Mouse (Mus musculus): ENCODE measurements at regions not wholly inside any gene's neighbourhood (a gene's known extent, or its start where the extent isn't known, plus 50 kb on each side); places are given as distances from the start of the nearest gene placed in this dataset.

GRCm38 (mm10) chr1:129219098-129219497, 54.0 kb upstream of the Thsd7b start:
- Histone ChIP-seq H3K36me3 (no peaks in the 10 kb centered on the region), H3K27me3 (no peaks in the 10 kb centered on the region), H3K4me1 (no peaks in the 10 kb centered on the region), H3K9ac (replicated peaks) (no peak overlapping the region), H3K4me3 (no peak overlapping the region), H3K27ac (replicated peaks) (no peak overlapping the region), H3K4me2 (replicated peaks) (no peak overlapping the region), H3K9me3 (no peaks in the 10 kb centered on the region)
- ATAC-seq (replicated peaks) = no peak
- WGBS = 85% methylated on average over 2 of the region's 2 CpGs

GRCm38 (mm10) chr1:129208806-129209205, 64.3 kb upstream of the Thsd7b start:
- Histone ChIP-seq H3K4me1 (peaks cover 8% of the 10 kb centered on the region), H3K36me3 (no peaks in the 10 kb centered on the region), H3K27me3 (no peaks in the 10 kb centered on the region), H3K9me3 (no peaks in the 10 kb centered on the region), H3K4me3 (no peak overlapping the region), H3K9ac (replicated peaks) (no peak overlapping the region), H3K4me2 (replicated peaks) (no peak overlapping the region), H3K27ac (replicated peaks) (peak overlapping the region; percentile 82)
- ATAC-seq (replicated peaks) = peak; percentile 16; the same call in 1 of the 2 replicates
- 36% methylated on average over 1 of the region's 1 CpGs for WGBS

GRCm38 (mm10) chr1:129208406-129208805, 64.7 kb upstream of the Thsd7b start:
- Histone ChIP-seq H3K36me3 (no peaks in the 10 kb centered on the region), H3K27ac (replicated peaks) (peak overlapping the region; percentile 82), H3K4me1 (peaks cover 8% of the 10 kb centered on the region), H3K4me2 (replicated peaks) (no peak overlapping the region), H3K9ac (replicated peaks) (no peak overlapping the region), H3K4me3 (no peak overlapping the region), H3K27me3 (no peaks in the 10 kb centered on the region), H3K9me3 (no peaks in the 10 kb centered on the region)
- peak; percentile 99 for ATAC-seq (replicated peaks)
- 0% methylated on average over 2 of the region's 2 CpGs for WGBS

- no peak overlapping the region for H3K9ac ChIP-seq (replicated peaks)
- 44% methylated on average over 5 of the region's 5 CpGs for WGBS
- H3K27ac ChIP-seq (replicated peaks) = peak overlapping the region; percentile 82
- no peaks in the 10 kb centered on the region for H3K9me3 ChIP-seq
- peaks cover 8% of the 10 kb centered on the region for H3K4me1 ChIP-seq
- H3K27me3 ChIP-seq = no peaks in the 10 kb centered on the region
- H3K36me3 ChIP-seq = no peaks in the 10 kb centered on the region
- ATAC-seq (replicated peaks) = no peak
- no peak overlapping the region for H3K4me2 ChIP-seq (replicated peaks)
- H3K4me3 ChIP-seq = no peak overlapping the region
Observed at GRCm38 (mm10) chr1:129207674-129208073, 65.4 kb upstream of the Thsd7b start.

- no peaks in the 10 kb centered on the region for H3K36me3 ChIP-seq
- H3K4me3 ChIP-seq = no peak overlapping the region
- peak; percentile 86 for ATAC-seq (replicated peaks)
- H3K27me3 ChIP-seq = no peaks in the 10 kb centered on the region
- no peaks in the 10 kb centered on the region for H3K4me1 ChIP-seq
- H3K27ac ChIP-seq (replicated peaks) = no peak overlapping the region
- H3K9ac ChIP-seq (replicated peaks) = no peak overlapping the region
- H3K4me2 ChIP-seq (replicated peaks) = no peak overlapping the region
- WGBS = 79% methylated on average over 3 of the region's 3 CpGs
- H3K9me3 ChIP-seq = no peaks in the 10 kb centered on the region
Observed at GRCm38 (mm10) chr1:129180174-129180759, 92.8 kb upstream of the Thsd7b start.

GRCm38 (mm10) chr1:129169936-129170335, 103.2 kb upstream of the Thsd7b start:
- Histone ChIP-seq H3K36me3 (no peaks in the 10 kb centered on the region), H3K4me2 (replicated peaks) (no peak overlapping the region), H3K27me3 (no peaks in the 10 kb centered on the region), H3K27ac (replicated peaks) (no peak overlapping the region), H3K4me3 (no peak overlapping the region), H3K4me1 (no peaks in the 10 kb centered on the region), H3K9ac (replicated peaks) (no peak overlapping the region), H3K9me3 (no peaks in the 10 kb centered on the region)
- ATAC-seq (replicated peaks) = no peak
- 91% methylated on average over 8 of the region's 8 CpGs for WGBS

GRCm38 (mm10) chr1:129150643-129151042, 122.5 kb upstream of the Thsd7b start:
- H3K9me3 ChIP-seq = no peaks in the 10 kb centered on the region
- ATAC-seq (replicated peaks) = peak; percentile 66; the same call in 1 of the 2 replicates
- no peaks in the 10 kb centered on the region for H3K36me3 ChIP-seq
- H3K4me1 ChIP-seq = 0 out of 2 replicates have a peak, but pooled peaks cover 2% of the 10 kb centered on the region
- H3K9ac ChIP-seq (replicated peaks) = no peak overlapping the region
- no peak overlapping the region for H3K4me2 ChIP-seq (replicated peaks)
- H3K27me3 ChIP-seq = no peaks in the 10 kb centered on the region
- 65% methylated on average over 1 of the region's 1 CpGs for WGBS
- H3K4me3 ChIP-seq = no peak overlapping the region
- no peak overlapping the region for H3K27ac ChIP-seq (replicated peaks)

- WGBS = 75% methylated on average over 7 of the region's 7 CpGs
- no peak for ATAC-seq (replicated peaks)
- Histone ChIP-seq H3K36me3 (no peaks in the 10 kb centered on the region), H3K27me3 (no peaks in the 10 kb centered on the region), H3K9me3 (no peaks in the 10 kb centered on the region), H3K4me2 (replicated peaks) (no peak overlapping the region), H3K27ac (replicated peaks) (no peak overlapping the region), H3K4me1 (0 out of 2 replicates have a peak, but pooled peaks cover 2% of the 10 kb centered on the region), H3K9ac (replicated peaks) (no peak overlapping the region), H3K4me3 (no peak overlapping the region)
Observed at GRCm38 (mm10) chr1:129148733-129149388, 124.2 kb upstream of the Thsd7b start.

GRCm38 (mm10) chr1:129146395-129147094, 126.6 kb upstream of the Thsd7b start:
- no peak overlapping the region for H3K4me3 ChIP-seq
- ATAC-seq (replicated peaks) = no peak
- 70% methylated on average over 4 of the region's 4 CpGs for WGBS

GRCm38 (mm10) chr1:129138783-129139182, 134.3 kb upstream of the Thsd7b start:
- no peak for ATAC-seq (replicated peaks)
- Histone ChIP-seq H3K4me1 (no peaks in the 10 kb centered on the region), H3K27me3 (no peaks in the 10 kb centered on the region), H3K4me3 (no peak overlapping the region), H3K9me3 (no peaks in the 10 kb centered on the region), H3K9ac (replicated peaks) (no peak overlapping the region), H3K27ac (replicated peaks) (no peak overlapping the region), H3K4me2 (replicated peaks) (no peak overlapping the region), H3K36me3 (no peaks in the 10 kb centered on the region)
- WGBS = 87% methylated on average over 7 of the region's 7 CpGs

More at GRCm38 (mm10) chr1:129146395-129147094, 126.6 kb upstream of the Thsd7b start:
- Histone ChIP-seq H3K36me3 (no peaks in the 10 kb centered on the region), H3K4me2 (replicated peaks) (no peak overlapping the region), H3K9ac (replicated peaks) (no peak overlapping the region), H3K27me3 (no peaks in the 10 kb centered on the region), H3K9me3 (no peaks in the 10 kb centered on the region), H3K4me1 (0 out of 2 replicates have a peak, but pooled peaks cover 2% of the 10 kb centered on the region), H3K27ac (replicated peaks) (no peak overlapping the region)

- no peak overlapping the region for H3K4me2 ChIP-seq (replicated peaks)
- ATAC-seq (replicated peaks) = no peak
- H3K9ac ChIP-seq (replicated peaks) = no peak overlapping the region
- H3K36me3 ChIP-seq = no peaks in the 10 kb centered on the region
- H3K27me3 ChIP-seq = no peaks in the 10 kb centered on the region
- whole genome bisulfite sequencing = 48% methylated on average over 1 of the region's 1 CpGs
- no peak overlapping the region for H3K4me3 ChIP-seq
- H3K27ac ChIP-seq (replicated peaks) = no peak overlapping the region
- no peaks in the 10 kb centered on the region for H3K9me3 ChIP-seq
- no peaks in the 10 kb centered on the region for H3K4me1 ChIP-seq
Observed at GRCm38 (mm10) chr1:129106961-129107557, 166.0 kb upstream of the Thsd7b start.

GRCm38 (mm10) chr1:129100997-129101396, 172.1 kb upstream of the Thsd7b start:
- 87% methylated on average over 8 of the region's 8 CpGs for WGBS
- Histone ChIP-seq H3K27ac (replicated peaks) (no peak overlapping the region), H3K27me3 (no peaks in the 10 kb centered on the region), H3K36me3 (no peaks in the 10 kb centered on the region), H3K9ac (replicated peaks) (no peak overlapping the region), H3K4me1 (no peaks in the 10 kb centered on the region), H3K4me2 (replicated peaks) (no peak overlapping the region), H3K9me3 (no peaks in the 10 kb centered on the region), H3K4me3 (no peak overlapping the region)
- no peak for ATAC-seq (replicated peaks)
